Comparison of ENCODE assay signal across 16 mouse cellular contexts in genomic region chr6:108808786-108809185, GRCm38 (mm10). TPM values are rescaled to one million over a fixed set of nuclear protein-coding genes. Genes with fewer than 3 reads are reported as not detected.
DNase-seq lines count a peak whose midpoint lies in the region; ATAC-seq and TF ChIP-seq lines count a peak whose summit lies in the region.
"Had no signal": no experiment of that assay in that cellular context is flagged by ENCODE, and none has a peak within 500 bp of the region (broad histone marks: within the 10 kb centered on the region; RNA-seq: fewer than 3 reads in every experiment).

No protein-coding gene starts in this region.

- H3K4me1 ChIP-seq in forebrain, postnatal 0 days (ENCODE audit: insufficient read depth), result peaks cover 12% of the 10 kb centered on the region; the same call in 1 of the 2 replicates
- H3K4me1 ChIP-seq in forebrain, embryonic 10.5 days, result no peaks in the 10 kb centered on the region; the same call in 1 of the 2 replicates
- H3K4me1 ChIP-seq: limb, embryonic 10.5 days had no signal

- CTCF ChIA-PET in Patski (lab: Charles Lee), result interaction anchor here (0.8 to 1.3 kb wide), 3 partner anchors 10 to 13 kb away, joined by 3 to 5 read pairs (median 3); no protein-coding TSS in a partner anchor

- in situ Hi-C loops in Patski (cut with MboI; ENCODE audit: low pct_unique_long_range_greater_than_20kb), result no loop called here

- POLR2A ChIA-PET in Patski (lab: Charles Lee), result no interaction called here

- no peaks in the 10 kb centered on the region for H3K36me3 ChIP-seq in forebrain, postnatal 0 days (ENCODE audit: insufficient read depth)
- no peaks in the 10 kb centered on the region for H3K36me3 ChIP-seq in forebrain, embryonic 10.5 days (replicated peaks)
- H3K36me3 ChIP-seq: heart, embryonic 12.5 days; limb, embryonic 10.5 days; liver, embryonic 15.5 days had no signal

- no peak overlapping the region for H3K9ac ChIP-seq in forebrain, postnatal 0 days
- H3K9ac ChIP-seq: heart, embryonic 12.5 days; liver, embryonic 15.5 days had no signal

- 88% methylated on average over 1 of the region's 1 CpGs for WGBS in forebrain, postnatal 0 days
- WGBS in forebrain, embryonic 10.5 days, result 83% methylated on average over 1 of the region's 1 CpGs

- H3K27me3 ChIP-seq in forebrain, postnatal 0 days (ENCODE audit: insufficient read depth, low read length), result no peaks in the 10 kb centered on the region
- H3K27me3 ChIP-seq in forebrain, embryonic 10.5 days (ENCODE audit: poor library complexity, severe bottlenecking), result no peaks in the 10 kb centered on the region
- no peaks in the 10 kb centered on the region for H3K27me3 ChIP-seq in Patski
- H3K27me3 ChIP-seq: heart, embryonic 12.5 days; liver, embryonic 15.5 days had no signal

- intact Hi-C loops in left cerebral cortex, adult 2 months (cut with DNase I), result no loop called here
- intact Hi-C loops in left cerebral cortex, postnatal 14 days (cut with DNase I), result no loop called here

- no peaks in the 10 kb centered on the region for H3K9me3 ChIP-seq in forebrain, postnatal 0 days (ENCODE audit: low read length)
- H3K9me3 ChIP-seq in forebrain, embryonic 10.5 days, result no peaks in the 10 kb centered on the region
- H3K9me3 ChIP-seq: heart, embryonic 12.5 days; limb, embryonic 10.5 days; liver, embryonic 15.5 days had no signal

- DNase-seq in forebrain, postnatal 0 days, result no peak
- DNase-seq in forebrain, embryonic 10.5 days (ENCODE audit: extremely low spot score, low spot score), result no peak
- no peak for DNase-seq in left cerebral cortex, adult 2 months (ENCODE audit: extremely low spot score in 1 of 2, low spot score in 2 of 2)
- DNase-seq in left cerebral cortex, postnatal 14 days (ENCODE audit: low spot score in 2 of 2), result no peak
- no peak for DNase-seq in Patski (ENCODE audit: low read depth, low spot score)
- DNase-seq in cerebellum, postnatal 36 days, result no peak
- DNase-seq: adrenal gland, adult 2 months; cerebellum, adult 9-11 months; gastrocnemius, postnatal 14 days; kidney, postnatal 25 days; thymus, postnatal 36 days had no signal

- ATAC-seq in forebrain, postnatal 0 days, result no peak
- ATAC-seq in Patski, result no peak
- ATAC-seq in inflammation-experienced regulatory T-cells, adult 6 months, result peak; percentile 30
- ATAC-seq in cerebellum, adult (ENCODE audit: insufficient number of reproducible peaks, low FRiP score, low TSS enrichment), result no peak

- H3K4me3 ChIP-seq in forebrain, postnatal 0 days (ENCODE audit: low read depth, low read length), result no peak overlapping the region
- H3K4me3 ChIP-seq in forebrain, embryonic 10.5 days, result no peak overlapping the region
- no peak overlapping the region for H3K4me3 ChIP-seq in left cerebral cortex, adult 2 months
- H3K4me3 ChIP-seq: heart, embryonic 12.5 days; limb, embryonic 10.5 days; liver, embryonic 15.5 days had no signal

- no peak overlapping the region for H3K27ac ChIP-seq in forebrain, postnatal 0 days (ENCODE audit: low read depth, low read length)
- H3K27ac ChIP-seq in forebrain, embryonic 10.5 days, result no peak overlapping the region
- H3K27ac ChIP-seq in left cerebral cortex, adult 2 months, result no peak overlapping the region
- H3K27ac ChIP-seq: limb, embryonic 10.5 days; liver, embryonic 15.5 days had no signal

- TF ChIP-seq CTCF in forebrain, postnatal 0 days (IDR thresholded peaks at IDR 0.05; ENCODE audit: low read depth), result peak; percentile 25; the same call in 1 of the 2 replicates
- TF ChIP-seq CTCF in left cerebral cortex, adult 2 months (IDR thresholded peaks at IDR 0.05), result peak; percentile 34
- peak; percentile 38 for TF ChIP-seq CTCF in Patski (IDR thresholded peaks at IDR 0.05)

- no peak overlapping the region for H3K4me2 ChIP-seq in forebrain, postnatal 0 days (ENCODE audit: low read depth)
- H3K4me2 ChIP-seq: heart, embryonic 12.5 days; liver, embryonic 15.5 days had no signal

RNA-seq across cellular contexts. Expression of gene Edem1, which starts 19.7 kb away (rescaled TPM):
- 18.9 and 21.1 TPM in 2 replicates for total RNA-seq in forebrain, postnatal 0 days (2014; rRNA removed)
- polyA plus RNA-seq in forebrain, postnatal 0 days (2015; fragmentation: Nextera tagmentation; extraction: Ambion mirVana), result 3.6 and 4.2 TPM in 2 replicates
- polyA plus RNA-seq in forebrain, embryonic 10.5 days (2016; fragmentation: Nextera tagmentation; extraction: Ambion mirVana), result 16.4 and 20.0 TPM in 2 replicates
- 10 to 100 TPM; 17.1 to 18.1 TPM for total RNA-seq in left cerebral cortex, adult 2 months (2021)
- total RNA-seq in left cerebral cortex, postnatal 14 days (2021), result 10 to 100 TPM; 19.0 to 25.5 TPM
- 32.6 TPM for polyA plus RNA-seq in Patski (2021)
- 10 to 100 TPM; 41.7 to 94.3 (median 61.0) TPM for polyA plus RNA-seq in inflammation-experienced regulatory T-cells, adult 6 months (2017; shearing (Covaris generic))

RNA-seq across cellular contexts. Expression of gene Arl8b, which starts 25.9 kb away (rescaled TPM):
- total RNA-seq in forebrain, postnatal 0 days (2014; rRNA removed), result 70.3 and 75.9 TPM in 2 replicates
- polyA plus RNA-seq in forebrain, postnatal 0 days (2015; fragmentation: Nextera tagmentation; extraction: Ambion mirVana), result 88.4 and 97.6 TPM in 2 replicates
- 62.6 and 64.6 TPM in 2 replicates for polyA plus RNA-seq in forebrain, embryonic 10.5 days (2016; fragmentation: Nextera tagmentation; extraction: Ambion mirVana)
- 100 to 1,000 TPM; 200 to 203 TPM for total RNA-seq in left cerebral cortex, adult 2 months (2021)
- total RNA-seq in left cerebral cortex, postnatal 14 days (2021), result 100 to 1,000 TPM; 198 to 199 TPM
- polyA plus RNA-seq in Patski (2021), result 89.6 TPM
- 10 to 100 TPM; 44.3 to 47.1 (median 46.0) TPM for polyA plus RNA-seq in inflammation-experienced regulatory T-cells, adult 6 months (2017; shearing (Covaris generic))
